Mouse (Mus musculus) megakaryocyte-erythroid progenitor cell, adult 5-6 weeks (primary cell): ENCODE results near the gene Cdk17. TPM values are rescaled to one million over a fixed set of nuclear protein-coding genes. Genes with fewer than 3 reads are reported as not detected.
A peak's percentile ranks its signal among the peaks of the same experiment; 100 is the strongest.

Experiments
- ATAC-seq: replicated peaks from 2 replicates; pipeline ENCODE4 v1.8.0; 2016; ENCODE audit warnings: mild to moderate bottlenecking, inconsistent platforms; ENCODE audit not compliant: severe bottlenecking, poor library complexity, low FRiP score, low TSS enrichment
- total RNA-seq, 2 experiments: library from RNA; stranded (forward) in 1 of 2; stranded (reverse) in 1 of 2; fragments of 200-1000, 215-1000 nt in 1 of 2; fragments of >200 nt in 1 of 2; fragmentation: Nextera tagmentation in 1 of 2; gene quantifications; 2 replicates each; pipeline ENCODE4 v1.2.3; 2014 to 2017

The Cdk17 gene
- total RNA-seq, 2 experiments from 2014 or later = 48.0 to 69.4 TPM

DNA sequence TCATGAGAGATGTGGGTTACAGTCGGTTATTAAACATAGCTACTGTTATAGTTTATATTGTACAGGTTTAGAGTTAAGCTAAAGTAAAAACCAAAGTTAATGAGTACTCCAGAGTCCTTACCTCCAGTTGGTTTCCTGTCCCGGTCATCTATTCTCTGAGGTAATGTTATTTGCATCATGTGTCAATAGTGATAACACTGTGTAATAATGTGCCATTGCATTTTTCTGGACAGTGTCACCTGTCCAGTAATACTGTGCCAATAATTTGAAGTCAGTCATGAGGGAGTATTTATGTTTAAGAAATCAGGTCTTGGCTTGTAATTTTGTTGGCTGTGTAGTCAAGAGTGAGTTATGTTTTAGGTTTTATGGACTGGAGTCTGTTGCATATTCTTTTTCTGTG lies 52.0 kb downstream of the Cdk17 start:
- no peak for ATAC-seq

DNA sequence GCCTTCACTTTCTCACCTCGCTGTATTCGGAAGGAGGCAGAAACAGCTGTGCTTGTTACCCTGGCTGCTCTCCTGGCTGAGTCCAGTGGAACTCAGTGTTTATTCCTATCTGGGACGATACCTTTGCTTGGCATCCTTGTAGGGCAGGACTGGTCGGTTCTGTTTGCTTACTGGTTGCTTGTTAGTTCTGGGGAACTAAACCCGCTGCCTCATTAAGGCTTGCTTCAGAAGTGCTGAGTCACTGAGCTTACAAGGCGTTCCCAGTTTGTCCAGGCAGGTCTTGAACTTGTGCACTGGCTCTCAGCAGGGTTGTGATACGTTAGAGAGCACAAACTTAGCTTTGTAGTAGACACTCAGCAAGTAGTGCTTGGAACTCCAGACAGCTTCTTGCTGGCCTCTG lies 52.7 kb downstream of the Cdk17 start:
- 0 out of 2 replicates have a peak, but pooled peaks have one; percentile 22 for ATAC-seq

GRCm38 (mm10) chr10:93214251-93214650 lies 53.6 kb downstream of the Cdk17 start:
- no peak for ATAC-seq

GRCm38 (mm10) chr10:93215051-93215763 lies 54.5 kb downstream of the Cdk17 start:
- ATAC-seq = 0 out of 2 replicates have a peak, but pooled peaks have one; percentile 14

- peak; percentile 72; the same call in 1 of the 2 replicates for ATAC-seq
Measured at GRCm38 (mm10) chr10:93225751-93226150, 65.1 kb downstream of the Cdk17 start.

DNA sequence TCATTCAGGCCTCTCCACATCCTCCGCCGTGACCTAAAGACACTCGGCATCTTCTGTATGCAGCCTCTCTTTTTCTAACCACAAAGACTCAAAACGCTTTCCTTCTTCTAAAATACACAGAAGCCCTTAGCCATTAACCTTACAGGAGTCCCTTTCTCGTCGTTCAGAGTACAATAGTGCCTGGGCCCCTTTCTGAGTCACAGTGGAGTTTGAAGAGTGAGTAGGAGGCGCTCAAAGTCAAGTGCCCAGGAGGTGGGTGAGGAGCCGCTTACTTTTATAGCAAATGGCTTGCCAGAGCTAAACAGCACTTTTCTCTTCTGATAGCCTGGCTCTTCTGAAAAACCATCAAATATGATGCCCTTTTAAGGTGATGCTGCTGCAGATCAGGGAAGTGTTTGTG lies 67.2 kb downstream of the Cdk17 start:
- ATAC-seq = no peak

DNA sequence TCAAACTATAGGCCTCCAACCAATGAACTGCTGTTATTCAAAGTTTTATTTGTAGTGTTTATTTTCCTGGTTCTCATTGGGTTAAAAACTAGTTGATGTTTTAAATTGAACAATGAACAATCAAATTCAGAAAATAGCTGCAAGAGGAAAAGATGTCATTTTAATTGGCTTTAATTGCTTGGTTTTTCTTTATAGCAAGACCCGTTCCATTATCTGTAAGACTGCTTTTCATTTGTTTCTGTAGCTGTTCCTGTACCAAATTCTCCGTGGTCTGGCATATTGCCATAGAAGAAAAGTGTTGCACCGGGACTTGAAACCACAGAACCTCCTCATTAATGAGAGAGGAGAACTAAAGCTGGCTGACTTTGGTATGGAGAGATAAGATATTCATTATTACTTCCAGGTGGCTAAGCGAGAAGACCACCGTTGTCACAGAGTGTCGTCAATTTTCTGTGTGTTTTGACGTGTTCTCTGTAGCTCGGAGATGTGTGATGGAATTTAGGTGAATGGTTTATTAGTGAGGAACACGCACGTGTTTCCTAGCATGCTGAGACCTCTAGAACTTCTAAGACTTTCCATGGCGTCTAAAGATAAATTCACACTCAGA lies 67.8 kb downstream of the Cdk17 start:
- peak; percentile 74 for ATAC-seq

GRCm38 (mm10) chr10:93231490-93231889 lies 70.8 kb downstream of the Cdk17 start:
- no peak for ATAC-seq

DNA sequence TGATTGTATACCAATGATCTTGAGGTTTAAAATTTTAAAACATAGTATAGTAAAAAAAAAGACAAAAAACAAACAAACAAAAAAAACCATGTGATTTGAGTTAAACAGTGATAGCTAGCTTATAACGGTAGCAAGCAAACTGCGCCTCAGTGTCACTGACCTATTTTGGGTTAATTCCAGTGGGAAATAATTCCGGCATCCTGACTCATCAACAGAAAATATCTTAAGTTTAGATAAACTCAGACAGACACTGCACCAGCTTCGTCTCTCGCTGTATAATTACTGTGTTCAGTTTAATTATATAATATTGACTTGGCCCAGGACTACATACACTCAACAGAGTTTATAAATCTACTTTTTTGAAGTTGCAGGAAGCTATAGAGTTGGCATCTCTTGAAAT lies 71.2 kb downstream of the Cdk17 start:
- no peak for ATAC-seq

DNA sequence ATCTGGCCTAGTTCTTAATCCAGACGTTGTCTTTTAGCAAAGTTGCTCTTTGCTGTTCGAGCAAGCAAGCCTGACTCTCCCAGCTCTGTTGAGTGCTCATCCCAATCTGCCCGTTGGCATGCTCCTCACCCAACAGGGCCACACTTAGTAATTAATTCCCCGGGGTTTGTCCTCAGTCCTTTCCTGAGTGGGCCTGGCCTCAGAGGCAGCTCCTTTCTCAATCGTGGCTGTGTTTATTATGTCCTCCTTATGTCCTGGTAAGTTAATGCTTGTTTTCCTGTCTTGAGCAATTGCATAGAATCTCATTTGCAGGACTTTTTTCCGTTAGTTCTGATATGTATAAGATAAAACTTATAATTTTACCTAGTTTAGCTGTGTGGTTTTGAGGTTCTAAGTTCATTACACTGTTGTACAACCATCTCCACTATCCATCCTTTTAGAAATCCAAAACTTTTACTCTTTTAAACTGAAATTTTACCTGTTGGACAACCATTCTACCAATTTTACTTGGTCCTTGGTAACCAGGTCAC lies 73.1 kb downstream of the Cdk17 start:
- no peak for ATAC-seq

DNA sequence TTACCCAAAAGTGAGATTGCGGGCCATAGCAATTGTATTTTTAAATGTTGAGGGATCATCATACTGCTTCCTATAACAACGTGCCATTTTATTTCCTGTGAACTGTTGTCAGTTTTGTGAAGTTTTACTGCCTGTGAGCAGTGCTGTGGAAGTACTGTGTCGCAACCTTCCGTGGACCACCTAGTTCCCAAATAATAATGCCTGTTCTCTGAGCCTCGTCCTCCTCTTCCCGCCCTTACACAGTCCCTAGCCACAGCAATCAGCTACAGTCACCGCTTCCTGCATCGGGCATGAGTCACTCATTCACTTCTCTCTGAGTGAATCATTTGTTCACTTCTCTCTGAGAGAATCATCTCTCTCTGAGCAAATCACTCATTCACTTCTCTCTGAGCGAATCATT lies 74.0 kb downstream of the Cdk17 start:
- ATAC-seq = no peak

DNA sequence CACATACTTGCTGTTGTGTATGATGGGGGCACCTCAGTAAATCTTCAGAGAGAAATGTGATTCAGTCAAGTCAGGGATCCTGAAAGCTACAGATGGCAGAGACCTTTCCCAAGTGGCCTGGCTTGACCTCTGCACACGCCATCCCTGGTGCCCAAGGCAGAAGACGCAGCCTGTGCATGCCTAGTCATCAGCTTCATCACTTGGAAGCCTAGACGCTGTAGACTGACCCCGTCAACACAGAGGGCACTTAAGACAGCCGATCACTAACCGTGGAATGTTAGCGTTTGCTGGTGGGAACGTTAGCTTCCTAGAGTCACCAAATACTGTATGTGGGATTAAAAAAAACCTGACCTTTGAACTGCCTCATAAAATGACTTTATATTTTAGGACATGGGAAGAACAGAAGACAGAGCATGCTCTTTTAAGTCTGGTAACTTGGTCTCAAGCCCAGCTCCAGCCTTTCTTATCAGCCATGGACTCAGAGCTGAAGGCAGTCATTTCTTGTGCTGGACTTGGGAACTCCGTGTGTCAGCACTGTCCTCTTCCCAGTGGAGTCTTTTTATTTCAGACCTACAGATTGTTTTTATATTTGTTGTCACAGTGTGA lies 78.6 kb downstream of the Cdk17 start:
- ATAC-seq = no peak

DNA sequence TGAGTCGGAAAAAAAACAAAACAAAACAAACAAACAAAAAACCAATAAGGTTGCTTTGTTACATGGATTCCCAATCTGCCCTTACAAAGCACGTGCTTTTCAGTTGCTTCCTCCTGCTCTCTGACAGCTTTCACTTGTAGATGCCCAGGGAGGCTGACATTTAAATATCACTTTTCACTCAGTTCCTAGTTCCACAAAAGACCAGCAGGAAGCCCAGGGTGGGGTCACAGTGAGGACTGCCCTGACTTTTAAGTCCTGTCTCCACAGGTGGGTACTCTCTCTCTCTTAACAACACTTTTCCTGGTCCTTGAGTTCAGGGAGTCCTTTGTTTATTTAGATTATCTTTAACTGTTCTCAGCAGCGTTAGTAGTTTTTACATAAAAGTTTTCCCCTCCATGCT lies 81.5 kb downstream of the Cdk17 start:
- no peak for ATAC-seq

DNA sequence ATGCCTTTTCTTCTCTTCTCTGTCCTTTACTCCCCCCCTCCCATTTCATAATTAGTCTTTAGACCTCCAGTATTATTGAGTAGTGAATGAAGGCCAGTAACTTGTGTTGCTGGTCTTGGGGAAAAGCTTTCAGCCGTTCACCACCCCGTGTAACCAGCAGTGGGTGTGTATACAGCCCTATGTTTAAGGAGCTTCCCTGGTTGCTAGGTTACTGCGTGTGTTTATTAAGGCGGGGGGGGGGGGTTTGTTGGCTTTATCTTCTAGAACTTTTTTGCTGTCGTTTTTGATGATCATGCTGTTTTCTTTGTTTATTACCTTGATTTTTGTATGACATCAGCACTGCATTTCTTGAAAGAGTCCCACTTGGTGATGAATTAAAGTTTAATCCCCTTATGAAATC lies 82.2 kb downstream of the Cdk17 start:
- ATAC-seq = no peak

DNA sequence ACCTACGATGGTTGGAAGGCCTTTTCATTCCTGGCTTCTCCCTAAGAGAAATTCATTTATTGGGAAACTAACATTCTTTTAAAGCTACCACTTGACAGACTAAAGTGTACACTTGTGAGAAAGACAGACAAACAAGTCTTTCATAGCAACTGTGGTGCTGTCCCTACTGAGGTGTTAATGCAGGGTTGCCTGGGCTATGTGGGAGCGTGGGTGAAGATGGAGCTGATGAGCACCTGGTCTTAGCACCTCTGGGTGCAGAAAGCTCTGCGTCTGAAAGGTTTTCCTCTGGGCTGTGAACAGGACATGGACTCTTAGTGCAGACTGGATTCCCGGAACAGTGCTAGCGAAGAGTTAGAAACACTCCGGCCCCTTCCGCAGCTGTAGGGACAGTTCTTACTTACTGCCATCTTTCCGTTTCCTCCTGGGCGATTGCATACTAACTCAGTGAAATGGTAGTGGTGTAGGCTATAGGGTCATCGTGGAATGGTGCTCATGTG lies 83.6 kb downstream of the Cdk17 start:
- no peak for ATAC-seq

DNA sequence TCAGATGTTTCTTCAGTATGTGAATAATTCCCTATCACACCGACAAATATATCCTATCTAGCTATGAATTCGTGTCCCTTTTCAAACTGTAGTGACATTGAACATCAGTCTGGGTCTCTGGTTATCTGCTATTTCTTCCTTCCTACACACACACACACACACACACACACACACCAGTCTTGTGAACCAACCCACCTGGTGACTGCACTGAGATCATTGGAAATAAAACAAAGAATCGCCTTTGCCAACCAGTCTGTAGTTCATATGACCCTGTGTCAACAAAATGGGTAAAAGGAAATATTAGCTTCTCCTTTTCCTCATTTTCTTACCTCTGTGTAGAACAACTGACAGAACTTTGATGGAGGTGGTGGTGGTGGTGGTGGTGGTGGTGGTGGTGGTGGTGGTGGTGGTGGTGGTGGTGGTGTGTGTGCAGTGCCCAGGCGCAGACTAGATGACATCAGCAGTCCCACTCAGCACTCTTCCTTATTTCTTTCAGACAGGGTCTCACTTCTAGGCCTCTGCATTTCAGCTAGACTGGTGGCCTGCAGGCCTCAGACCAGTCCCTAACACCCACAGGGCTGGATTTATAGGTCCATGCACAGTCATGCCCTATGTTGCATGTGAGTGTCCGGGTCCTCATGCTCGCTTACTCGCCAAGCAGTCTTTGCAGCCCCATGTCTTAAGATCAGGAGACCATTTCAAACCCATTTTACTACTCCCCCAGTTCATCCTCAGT lies 85.7 kb downstream of the Cdk17 start:
- ATAC-seq = no peak

GRCm38 (mm10) chr10:93247422-93247821 lies 86.7 kb downstream of the Cdk17 start:
- no peak for ATAC-seq

DNA sequence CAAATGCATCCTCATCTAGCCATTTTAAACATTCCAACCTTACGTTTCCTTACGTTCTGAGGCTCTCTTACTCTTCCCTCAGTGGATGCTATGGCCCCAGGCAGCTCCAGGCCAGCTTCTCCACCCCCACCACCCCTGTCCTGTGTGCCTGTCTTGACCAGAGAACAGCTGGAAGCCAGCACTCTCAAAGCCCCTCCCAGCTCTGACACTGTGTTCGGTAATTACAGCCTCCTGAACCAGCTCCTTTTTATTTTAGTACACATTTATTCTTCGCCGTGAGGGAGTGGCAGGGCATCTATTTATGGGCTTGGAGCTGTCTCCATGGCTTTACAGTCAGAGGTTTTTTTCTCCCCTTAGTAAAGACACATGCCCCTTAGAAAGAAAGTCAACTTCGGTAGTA lies 87.2 kb downstream of the Cdk17 start:
- ATAC-seq = no peak

- ATAC-seq = no peak
Measured at GRCm38 (mm10) chr10:93248416-93248815, 87.7 kb downstream of the Cdk17 start.

DNA sequence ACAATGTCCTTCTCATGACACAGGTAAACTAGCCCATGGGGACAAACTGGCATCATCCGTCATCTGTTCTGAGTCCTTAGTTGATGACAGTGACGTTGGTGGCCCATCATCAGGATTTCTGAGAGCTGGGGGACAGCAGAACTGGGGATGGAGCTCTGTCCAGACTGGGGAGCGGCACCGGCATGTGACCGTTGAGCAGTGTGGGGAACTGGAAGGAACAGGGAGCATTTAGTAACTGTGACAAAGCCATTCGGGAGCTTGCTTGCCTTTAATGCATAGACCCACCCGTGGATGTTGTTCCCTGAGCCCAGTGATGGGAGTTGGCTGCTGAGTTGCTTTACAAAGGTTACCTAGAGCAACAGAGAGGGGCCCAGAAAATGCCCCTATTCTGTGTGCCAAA lies 89.2 kb downstream of the Cdk17 start:
- no peak for ATAC-seq
